Mouse (Mus musculus) brain, embryonic 18.5 days (tissue): ENCODE results near the gene Uncx.

Source experiments
- DNase-seq: peaks from one replicate; pipeline ENCODE4 v3.0.0-alpha.2; 2012; ENCODE audit warnings: low read depth, low spot score

Gene Uncx

DNA sequence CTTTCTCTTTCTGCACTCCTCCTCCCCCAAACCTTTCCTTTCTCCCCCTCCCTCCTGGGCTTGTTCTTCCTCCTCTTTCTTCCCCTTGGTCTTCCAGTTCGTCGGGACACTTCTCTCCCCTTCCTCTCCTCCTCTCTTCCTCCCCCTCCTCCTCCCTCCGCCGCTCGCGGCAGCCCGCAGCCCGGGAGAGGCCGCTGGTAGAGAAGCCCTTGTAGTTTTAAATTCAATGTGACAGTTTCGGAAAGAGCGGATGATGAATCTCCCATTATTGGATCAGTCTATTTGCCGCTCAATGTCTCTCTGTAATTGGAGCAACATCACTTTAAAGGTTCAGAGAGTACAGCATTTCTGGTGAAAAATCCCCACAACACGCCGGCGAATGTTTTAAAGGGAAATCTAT lies at the start of gene Uncx:
TSS of gene Uncx (plus strand) at position 281 of the 400 bp plus-strand sequence.
- DNase-seq = no peak

DNA sequence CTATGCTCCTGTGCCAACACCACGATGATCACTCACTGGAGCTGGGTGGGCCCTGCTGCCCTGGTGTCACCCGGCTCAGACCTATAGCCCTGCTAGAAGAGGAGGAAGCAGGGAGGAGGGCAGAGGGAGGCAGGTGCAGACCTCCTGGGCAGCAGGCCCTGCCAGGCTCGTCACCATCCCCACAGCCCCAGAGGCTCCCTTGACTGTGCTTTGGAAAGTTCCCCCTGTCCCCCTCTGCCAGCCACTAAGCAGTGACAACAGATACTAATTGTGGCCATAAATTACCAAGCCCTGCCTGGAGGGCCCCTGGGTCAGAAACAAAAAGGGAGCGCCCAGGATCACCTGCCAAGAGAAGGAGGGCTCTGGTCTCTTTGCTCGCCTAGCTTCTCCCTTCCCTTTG lies 49.6 kb upstream of the Uncx start:
- DNase-seq = no peak

DNA sequence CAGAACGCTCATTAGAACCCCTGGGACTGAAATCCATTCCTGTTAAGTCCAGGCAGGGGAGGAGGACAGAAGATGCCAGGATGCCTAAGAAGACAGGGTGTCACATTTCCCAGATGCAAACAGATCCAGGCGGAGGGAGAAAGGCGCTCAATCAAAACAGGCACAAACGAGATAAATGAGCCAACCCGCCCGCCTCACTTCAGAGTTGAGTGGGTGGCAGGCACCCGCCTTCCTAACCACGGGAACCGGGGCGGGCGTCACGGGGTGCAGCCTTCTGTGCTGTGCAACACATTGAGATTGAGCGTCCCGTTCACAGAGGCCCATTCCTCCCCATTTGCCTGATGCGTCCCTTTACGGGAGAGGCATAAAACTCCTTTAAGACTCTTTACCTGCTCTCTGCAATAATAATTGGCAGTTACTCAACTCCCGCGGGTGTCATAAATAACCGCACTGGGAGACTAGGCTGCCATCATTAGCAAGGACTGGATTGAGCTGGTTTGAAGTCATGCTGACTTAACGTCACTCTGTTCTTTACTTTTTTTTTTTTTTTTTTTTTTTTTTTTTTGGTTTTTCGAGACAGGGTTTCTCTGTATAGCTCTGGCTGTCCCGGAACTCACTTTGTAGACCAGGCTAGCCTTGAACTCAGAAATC lies 48.1 kb upstream of the Uncx start:
- DNase-seq = no peak

DNA sequence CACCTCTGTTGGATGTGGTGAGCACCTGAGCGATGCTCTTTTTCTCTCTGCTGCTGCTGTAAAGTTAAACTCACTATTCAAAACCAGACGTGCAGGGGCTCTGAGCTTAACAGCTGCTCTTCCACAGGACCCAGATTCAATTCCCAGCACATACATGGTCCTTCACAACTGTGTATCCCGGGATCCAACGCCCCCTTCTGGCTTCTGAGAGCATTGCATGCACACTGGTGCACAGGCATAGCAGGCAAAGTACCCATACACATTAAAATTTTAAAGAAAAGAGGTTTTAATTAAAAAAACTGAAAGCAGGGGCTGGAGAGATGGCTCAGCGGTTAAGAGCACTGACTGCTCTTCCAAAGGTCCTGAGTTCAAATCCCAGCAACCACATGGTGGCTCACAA lies 46.4 kb upstream of the Uncx start:
- no peak for DNase-seq

DNA sequence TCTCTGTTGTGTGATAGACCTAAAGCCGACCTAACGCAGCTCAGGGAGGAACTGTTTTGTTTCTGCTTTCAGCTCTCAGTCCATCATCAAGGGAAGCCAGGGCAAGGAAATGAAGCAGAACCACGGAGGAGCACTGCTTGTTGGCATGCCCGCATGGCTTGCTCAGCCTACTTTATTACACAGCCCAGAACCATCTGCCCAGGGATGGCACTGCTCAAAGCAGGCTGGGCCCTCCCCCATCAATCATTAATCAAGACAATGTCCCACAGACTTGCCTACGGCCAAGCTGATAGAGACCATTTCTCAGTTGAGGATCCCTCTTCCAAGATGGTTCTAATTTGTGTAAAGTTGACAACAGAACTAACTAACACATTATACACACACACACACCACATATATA lies 44.5 kb upstream of the Uncx start:
- DNase-seq = no peak

DNA sequence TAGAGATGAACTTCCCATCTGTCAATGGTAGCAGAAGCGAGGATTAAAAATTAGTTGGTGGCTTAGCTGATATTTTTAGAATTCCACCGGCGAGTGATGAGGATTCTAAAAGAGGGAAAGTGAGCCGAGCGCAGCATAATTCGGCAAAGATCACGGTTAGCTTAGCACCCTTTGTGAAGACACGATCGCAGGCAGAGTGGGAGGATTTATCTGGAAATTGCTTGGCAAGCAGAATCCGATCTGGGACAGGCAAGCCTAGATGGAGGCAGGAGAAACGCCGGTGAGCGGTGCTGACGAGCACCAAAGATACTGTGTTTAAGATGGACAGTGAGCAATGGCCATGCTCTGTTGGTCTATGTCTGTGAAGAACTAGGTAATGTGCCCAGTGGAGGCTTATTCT lies 41.0 kb upstream of the Uncx start:
- no peak for DNase-seq

DNA sequence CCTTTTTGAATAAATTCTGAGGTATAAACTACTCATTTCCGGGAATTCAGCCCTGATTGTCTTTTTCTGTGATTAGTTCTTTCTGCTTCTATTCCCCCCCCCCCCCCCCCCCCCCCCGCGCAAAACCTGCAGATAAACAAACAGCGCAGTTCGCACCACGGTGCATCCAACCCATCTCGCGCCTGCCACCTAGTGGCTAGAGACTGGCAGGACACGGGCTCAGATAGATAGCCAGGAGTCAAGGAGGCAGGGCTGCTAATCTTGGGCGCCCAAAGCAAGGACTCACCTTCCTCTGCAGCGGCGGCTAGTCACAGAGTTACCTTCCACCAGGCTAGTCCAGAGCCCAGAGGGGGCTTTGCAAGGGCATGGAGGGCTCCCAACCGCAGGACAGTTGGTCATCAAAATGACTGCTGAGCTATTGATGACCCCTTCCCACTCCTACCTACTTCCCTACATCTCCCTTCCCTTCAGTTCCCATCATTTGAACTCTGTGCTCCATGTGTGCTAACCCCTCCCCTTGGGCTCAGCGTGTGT lies 38.2 kb upstream of the Uncx start:
- no peak for DNase-seq

DNA sequence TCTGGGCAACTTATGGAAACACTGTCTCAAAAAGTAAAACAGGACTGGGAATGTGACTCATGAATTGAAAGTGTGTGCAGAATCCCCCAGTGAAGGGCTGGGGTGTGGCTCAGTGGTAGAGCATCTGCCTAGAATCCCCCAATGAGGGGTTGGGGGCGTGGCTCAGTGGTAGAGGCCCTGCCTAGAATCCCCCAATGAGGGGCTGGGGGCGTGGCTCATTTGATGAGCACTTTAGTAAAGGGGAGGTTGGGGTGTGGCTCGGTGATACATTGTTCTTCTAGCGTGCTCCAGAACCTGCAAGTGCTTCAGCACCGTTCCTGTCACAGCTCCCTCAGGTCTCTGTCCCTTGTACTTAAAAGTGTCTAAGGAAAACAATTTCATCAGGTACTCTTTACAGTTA lies 37.1 kb upstream of the Uncx start:
- no peak for DNase-seq

DNA sequence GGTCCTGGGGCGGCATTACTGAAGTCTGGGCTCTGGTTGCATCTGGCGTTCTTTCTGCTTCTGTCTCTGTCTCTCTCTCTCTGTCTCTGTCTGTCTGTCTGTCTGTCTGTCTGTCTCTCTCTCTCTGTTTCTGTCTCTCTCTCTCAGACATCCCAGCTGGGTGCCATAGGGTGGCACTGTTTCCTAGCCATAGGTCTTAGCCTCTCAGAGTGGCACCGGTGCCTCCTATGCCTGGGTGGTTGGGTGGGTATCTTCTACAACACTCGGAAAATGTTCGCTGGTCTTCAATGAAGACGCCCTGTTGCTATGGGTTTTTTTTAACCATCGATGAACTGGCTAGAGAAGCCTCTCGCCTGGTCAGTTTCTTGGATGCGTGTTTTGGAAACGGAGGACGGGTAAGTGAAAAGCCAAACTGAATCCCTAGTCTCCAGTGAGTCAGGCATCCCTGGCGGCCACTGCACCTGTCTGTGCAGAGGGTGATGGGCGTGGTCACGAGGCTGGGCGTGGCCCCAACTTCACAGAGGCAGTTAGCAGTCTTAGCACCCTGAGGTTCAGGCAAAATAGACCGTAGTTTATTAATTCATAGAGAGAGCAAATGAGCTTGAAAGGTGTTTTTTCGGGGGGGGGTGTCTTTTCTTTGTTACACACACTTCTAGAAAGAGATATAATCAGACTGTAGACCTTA lies 32.5 kb upstream of the Uncx start:
- DNase-seq = no peak

DNA sequence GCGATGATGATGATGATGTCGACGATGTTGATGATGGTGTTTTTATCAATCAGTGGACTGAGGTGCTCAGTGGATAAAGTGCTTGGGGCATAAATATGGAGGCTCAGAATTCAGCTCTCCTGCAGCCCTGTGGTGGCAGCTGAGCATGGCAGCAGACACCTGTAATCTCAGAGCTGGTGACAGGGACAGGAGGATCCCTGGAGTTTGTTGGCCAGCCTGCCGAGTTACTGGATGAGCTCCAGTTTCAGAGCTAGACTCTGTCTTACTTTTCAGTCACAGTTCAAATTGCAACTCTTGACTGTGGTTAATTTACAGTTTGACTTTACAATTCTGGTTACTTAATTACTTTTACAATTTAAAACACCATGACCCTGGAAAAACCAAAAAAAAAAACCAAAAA lies 31.1 kb upstream of the Uncx start:
- DNase-seq = no peak

DNA sequence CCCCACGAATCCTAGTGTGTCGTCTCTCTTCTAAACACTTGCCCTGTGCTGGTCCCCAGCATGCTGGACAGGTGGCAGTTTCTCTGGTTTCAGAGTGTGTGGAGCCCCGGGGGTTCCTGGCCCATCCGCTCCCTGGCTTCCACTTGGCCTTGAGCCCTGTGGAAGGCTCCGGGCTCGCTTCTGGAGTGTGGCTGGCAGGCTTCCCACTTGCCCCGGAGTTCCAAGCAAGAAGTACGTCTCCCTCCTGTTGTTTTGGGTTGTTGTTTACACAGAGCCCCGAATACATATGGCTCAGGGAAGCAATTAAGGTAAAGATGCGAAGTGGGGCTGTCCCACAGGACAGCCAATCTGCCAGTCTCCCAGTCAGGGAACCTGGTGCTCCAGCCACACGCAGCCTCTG lies 27.0 kb upstream of the Uncx start:
- DNase-seq = no peak

DNA sequence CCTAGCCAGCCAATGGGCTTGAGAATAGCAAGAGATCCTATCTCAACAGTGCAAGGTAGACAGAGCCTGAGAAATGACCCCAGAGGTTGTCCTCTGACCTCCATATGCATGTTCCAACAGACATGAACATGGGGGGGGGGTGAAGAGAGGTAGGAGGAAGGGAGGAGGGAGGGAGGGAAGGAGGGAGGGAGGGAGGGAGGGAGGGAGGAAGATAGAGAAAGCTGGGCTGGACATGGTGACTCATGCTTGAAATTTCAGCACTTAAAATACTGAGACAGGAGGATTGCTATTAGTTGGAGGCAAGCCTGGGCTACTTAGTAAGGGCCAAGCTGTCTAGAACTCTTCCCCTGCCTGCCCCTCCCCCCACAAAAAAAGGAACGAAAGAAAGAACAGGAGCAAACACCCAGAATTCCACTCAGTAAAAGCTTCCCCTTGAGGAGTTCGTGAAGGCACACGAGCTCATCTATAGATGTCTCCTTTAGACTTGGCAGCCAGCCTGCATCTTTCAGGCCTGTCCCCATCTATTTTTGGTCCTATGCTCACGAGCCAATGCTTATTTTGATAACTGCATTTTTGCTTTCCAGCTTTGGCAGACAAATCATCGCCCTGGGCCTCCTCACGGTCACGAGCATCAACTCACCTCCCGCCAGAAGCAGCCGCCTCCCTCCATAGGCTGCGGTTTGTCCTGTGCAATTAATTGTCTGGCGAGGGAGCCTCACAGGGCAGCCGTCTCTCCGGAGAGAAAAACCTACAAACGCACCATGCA lies 23.0 kb upstream of the Uncx start:
- DNase-seq = no peak

DNA sequence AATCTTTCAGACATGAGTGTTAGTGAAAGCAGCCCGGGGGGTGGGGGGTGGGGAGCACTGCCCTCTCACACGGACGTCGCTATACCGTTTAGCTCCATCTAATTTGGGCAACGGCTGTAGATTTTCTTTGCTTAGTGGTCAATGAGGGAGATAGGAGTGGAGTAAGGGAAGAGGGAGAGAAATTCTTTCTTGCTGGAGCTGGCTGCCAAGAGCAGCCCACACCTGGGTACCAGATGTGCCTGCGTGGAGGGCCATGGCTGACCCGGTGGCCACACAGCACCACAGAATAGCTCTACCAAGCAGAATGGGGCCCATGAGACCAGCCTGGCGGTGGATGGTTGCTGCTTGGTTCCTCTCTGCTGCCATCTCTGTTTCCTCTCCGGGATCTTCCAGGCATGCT lies 21.3 kb upstream of the Uncx start:
- DNase-seq = no peak

DNA sequence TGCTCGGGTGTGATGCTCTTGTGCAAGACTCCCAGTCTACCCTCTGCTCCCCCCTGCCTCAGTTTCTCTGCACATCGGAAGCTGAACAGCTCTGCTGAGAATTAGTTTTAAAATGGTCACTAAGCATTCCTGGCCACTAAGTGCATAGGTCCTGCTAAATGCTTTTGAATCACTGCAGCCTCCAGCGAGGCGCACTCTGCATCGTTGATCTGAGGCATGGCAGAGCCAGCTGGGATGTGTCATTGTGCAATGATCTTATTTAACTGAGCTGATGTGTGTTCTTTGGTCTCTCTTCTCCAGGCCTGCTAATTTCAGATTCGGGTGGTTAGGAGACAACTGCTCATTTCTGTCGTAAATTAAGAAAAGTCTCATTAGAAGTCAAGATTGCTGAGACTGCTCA lies 14.4 kb upstream of the Uncx start:
- DNase-seq = no peak

DNA sequence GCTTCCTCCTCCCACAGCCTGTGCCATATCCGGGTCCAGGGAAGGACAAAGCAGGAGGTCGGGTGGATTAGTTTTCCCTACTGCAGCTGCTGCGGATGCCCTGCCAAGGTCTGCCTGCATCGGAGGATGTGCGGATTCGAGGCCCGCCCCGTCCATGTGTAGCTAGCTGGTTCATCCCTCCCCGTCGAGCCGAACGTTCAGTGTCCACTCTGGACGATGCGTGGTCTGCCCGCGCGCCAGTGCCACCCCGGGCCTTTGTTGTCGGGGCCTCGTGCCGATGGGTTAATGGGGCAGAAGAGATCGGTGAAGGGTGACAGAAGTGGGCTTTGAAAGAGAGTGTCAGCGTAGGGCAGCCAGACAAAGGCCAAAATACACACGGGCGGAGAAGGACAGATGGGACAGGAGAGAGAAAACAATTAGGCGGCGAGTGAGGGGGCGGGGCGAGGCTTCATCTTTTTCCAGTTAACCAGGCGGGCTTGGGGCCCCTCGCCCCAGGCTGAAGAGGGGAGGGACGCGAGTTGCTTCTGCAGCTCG lies 7.8 kb upstream of the Uncx start:
- DNase-seq = no peak

DNA sequence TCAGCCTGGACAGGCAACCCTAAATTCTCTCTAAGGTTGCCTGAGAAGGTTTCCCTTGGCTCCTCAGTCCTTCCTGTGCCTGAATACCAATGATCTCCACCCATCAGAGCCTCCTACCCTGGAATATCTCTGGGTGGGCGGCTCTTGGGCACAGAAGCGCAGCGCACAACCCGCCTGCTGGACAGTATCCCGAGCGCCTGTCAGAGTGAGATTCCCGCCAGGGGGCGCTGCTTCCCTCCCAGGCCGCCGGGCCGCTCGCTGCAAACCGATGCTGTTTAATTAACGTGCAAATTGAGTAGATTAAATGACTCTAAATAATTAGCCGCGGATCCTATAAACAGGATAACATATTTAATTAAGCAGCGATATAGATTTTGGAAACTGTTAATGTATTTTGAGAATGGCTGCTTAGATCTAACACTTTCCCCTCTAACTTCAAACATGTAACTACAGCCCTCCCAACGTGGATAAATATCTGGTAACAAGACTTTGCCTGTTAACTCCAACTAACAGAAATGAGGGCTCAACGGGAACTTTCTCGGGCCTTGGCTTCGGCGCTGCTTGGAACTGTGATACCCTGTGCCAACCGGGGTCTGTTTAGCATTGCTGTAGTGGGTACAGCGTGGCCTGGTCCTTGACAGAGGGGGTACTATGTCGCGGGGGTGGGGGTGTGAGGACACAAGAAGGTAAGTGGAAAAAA lies 6.9 kb upstream of the Uncx start:
- DNase-seq = no peak

DNA sequence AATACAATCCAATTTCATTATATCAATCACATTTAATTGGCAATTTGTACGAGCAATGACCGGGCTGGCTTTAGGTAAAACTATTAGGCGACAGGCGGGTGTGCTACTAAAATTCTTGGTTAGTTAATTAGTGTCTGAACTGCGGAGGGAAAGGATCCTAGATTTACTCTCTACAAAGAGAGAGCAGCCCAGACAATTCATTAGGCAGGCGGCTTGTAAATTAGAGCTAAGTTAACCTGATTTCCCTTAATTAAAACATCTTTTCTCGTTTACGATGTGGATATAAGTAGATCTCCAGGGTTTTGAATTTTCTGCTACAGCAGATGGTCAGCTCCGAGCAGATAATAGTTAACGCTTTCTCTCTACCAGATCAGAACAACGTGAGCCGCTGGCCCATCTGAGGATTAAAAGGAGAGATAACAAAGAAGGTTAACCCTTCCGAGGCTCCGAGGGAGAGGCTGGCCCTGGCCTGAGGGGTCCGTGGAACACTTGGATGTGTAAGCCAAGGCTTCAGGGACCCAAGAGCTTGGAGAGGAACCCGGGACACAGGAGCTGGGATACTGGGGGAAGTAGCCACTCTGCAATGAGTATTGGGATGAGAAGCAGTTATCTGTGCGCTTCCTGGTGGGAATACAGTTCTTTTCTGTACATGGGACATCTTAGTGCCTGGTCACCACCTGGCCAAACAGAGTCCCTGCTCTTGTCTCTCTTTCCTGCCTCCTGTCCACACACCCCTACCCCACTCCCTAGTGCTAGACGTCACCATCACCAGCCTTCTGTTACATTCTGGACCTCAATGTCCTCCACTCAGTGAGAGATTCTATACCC lies 6.2 kb upstream of the Uncx start:
- DNase-seq = no peak

DNA sequence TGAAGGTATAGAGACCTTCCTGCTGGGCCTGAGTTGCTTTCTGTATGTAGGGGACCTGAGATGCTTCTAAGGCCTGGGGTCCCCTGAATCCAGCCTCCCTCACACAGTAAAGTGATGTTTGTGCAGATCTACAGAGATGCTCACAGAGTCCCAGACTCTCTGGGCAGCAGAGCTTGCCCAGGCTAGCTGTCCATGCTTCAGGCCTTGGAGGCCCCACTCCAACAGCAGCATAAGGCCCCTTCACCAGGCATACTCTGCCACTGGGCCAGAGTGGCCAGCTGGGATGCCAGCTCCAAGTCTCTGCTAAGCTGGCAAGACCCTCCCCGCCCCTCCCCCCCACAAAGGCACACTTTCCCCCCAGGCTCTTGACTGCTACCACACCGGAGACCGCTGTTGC lies 5.6 kb upstream of the Uncx start:
- no peak for DNase-seq

DNA sequence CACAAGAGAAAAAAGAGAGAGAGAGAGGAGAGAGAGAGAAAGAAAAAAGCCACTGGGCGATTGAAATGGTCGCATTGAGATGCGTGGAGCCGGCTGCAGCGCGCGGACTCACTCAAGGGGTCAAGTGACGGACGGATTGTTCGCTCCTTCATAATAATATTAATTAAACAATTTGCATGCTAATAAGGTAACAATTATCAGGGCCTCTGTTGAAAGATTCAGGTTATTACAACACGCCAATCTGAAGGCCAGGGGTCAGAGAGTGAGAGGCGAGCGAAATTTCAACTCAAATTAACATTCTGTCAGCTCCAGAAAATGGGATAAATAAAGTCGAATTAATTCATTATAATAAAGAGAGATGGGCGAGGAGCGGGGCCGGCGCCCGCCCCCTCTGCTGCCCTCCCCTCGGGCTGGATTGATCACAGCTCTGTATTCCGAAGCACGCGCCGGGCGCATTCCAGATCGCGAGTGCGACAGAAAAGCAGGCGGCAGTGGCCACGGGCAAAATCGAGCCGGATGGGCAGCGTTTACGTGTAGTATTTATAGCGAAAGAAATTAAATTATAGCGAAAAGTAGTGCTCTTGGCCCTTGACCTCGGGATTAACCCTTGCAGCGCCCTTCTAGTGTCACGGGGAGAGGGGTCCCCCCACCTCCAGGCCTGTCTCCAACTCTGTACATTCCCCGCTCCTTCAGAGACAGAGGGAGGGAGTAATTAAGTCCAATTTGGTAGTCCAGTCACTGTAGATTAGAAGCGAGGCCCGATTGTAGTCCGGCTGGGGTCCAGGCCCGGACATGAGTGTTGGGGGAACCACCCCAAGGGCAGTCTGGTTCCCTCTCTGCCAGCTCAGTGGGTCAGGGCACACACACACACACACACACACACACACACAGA lies 1.9 kb upstream of the Uncx start:
- DNase-seq = no peak

DNA sequence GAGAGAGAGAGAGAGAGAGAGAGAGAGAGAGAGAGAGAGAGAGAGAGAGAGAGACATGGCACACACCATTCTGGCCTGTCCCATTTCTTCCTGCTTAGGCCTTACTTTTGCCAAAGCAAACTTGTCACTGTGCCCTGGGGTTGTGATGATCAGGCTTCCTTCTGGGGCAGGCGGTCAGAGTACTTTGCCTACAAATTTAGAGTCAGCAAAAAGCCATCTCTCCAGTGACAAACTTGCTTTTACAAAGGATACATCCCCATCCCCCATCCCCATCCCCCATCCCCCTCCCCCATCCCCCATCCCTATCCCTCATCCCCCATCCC lies 1.3 kb upstream of the Uncx start:
- no peak for DNase-seq
